Mouse (Mus musculus): ENCODE results near the gene Ahsg.

Ahsg gene

DNA sequence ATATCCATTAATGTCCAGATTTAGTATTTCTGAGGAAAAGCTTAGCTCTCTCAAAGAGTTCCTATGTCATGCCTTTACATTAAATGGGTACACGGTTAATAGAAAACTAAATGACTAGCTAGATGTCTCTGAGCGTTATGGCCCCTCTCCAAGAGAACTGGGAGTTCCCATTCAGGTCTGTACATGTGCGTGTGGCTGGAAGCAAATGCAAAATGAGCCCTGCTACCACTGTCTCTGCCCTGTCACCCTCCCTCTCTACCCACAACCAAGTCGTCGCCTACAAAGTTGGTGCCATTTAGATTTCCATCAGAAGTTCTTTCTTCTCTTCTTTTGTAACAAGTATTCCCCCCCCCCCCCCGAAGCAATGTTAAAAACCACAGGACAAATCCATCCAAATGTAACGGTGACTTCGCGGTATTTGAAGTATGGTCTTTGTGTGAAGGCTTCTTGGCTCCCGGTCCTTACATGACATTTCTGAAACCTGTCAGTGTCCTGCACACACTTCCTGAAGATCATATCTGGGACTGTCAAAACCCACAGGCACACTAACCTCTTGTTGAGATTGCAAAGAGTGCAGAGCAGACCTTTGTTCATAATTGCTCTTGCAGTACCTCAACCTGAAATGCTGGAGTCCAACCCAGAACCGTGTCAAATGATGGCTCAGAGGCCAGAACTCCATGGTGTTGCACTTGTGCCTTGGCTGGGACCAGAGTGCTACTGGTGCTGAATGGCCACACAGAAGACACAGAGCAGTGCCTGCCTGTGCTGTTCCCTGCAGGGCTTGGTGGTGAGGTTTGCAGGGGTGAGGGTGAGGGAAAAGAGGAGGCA is at the start of gene Ahsg:
Ahsg (plus strand) TSS at position 595 of the 828 bp plus-strand sequence.
- DNase-seq: no peak

DNA sequence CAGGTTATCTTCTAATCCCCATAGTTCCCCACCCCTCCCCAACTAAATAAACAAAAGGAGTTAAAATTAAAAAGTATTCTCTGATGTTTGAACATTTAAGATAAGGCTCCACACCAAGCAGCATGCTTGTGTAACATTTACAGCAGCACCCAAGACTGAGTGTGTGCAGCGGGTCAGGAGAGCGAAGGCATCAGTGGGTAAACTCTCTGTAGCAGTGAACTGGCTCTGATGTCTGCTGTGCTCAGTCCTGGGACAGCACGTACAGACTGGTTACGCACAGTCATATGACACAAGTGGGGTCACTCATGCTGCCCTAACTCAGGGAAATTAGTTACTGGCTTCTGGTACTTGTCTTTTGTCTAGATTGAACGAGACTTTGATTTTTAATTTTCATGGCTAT is 48.2 kb upstream of the Ahsg start:
- DNase-seq: no peak

DNA sequence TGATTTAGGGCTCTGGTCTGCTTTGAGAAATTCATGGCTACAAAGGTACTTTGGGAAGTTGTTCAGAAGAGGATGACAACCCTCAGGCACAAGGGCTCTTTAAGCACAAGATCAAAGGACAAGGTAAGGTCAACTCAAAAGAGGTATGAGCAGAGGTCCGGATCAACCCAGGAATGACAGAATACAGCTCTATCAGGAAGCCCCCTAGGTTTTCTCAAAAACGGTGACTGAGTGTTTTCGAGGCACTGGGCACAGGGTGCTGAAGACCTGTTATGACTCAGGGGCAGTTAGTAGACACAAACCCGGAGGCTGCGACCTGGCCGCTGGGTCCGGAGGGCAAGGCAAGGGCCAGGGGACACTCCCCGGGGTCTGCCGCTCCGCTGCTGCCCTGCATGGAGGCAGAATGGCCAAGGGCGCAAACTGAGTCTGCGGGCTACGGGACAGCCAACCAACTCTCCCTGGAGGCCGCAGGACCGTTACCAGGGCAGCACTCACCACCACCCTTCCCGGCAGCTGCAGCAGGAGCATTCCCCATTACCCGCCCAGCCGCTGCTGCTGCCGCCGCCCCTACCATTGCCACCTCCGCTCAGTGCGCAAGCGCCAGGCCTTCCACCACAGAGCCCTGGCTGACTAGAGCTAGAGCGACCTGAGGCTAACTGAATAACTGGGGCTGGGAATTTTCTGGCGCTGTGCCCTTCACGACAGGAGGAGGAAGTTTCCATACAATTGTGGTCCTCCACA is 46.8 kb upstream of the Ahsg start:
- peak; percentile 77 for DNase-seq

DNA sequence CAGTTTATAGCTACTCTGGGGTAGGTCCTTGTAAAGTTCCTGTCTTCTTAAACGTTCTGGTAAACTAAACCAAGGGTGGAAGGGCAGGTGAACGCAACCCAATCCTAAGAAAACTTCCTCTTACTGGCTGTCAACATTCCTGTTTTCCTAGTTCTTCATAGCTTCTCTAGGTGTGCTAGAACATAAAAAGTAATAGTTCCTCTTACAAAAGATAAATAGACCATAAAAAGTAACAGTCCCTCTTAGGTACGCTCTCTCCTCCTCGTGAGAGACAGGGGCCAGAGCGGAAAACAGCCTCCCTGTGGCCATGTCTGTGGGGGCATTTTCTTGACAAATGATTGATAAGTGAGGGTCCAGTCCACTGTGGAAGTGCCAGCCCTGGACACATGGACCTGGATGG is 46.2 kb upstream of the Ahsg start:
- DNase-seq: no peak

DNA sequence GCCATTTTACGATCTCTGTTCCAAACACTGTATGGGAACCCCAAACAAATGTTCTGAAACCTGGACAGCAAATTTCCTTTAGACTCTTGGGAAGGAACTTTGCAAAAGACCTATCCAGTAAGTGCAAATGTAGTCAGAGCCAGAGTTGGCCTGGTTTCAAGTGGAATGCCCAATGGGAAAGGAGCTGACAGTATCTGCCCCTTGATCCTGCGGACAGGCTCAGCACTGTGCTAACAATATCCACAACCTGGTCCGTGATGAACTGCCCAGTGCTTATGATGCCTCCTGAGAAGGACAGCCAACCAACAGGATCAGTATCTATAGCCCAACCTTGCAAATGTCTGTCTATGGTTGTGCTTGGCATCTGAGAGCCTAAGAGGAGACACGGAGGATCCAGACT is 45.6 kb upstream of the Ahsg start:
- DNase-seq: no peak

DNA sequence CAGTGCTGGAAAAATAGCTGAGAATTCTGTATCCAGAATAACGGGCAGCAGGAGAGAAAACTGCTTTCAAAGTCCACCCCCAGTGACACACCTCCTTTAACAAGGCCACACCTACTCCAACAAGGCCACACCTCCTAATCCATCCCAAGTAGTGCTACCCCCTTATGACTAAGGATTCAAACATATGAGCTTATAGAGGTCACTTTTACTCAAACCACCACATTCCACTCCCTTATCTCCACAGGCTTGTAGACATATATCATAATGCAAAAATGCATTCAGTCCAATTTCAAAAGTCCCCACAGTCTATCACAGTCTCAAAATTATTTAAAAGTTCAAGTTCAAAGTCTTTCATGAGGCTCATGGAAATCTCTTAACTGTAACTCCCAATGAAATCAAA is 43.4 kb upstream of the Ahsg start:
- DNase-seq: no peak

DNA sequence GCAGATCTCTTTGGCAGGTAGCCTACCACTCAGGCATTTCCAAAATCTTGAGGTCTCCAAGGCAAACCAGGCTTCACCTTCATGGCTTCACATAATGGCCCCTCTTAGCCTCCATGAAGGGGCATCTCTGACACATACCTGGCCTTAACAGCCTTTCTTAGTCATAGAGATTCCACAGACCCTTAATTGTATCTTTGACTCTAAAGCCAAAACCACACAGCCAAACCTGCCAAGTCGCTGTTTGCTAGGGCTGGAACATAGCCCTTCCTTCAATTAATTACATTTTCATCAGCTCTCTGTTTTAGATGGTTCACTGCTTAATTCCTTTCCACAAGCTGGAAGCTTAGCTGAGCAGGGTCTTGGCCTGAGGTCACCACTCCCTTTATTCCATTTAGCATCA is 42.7 kb upstream of the Ahsg start:
- DNase-seq: no peak

DNA sequence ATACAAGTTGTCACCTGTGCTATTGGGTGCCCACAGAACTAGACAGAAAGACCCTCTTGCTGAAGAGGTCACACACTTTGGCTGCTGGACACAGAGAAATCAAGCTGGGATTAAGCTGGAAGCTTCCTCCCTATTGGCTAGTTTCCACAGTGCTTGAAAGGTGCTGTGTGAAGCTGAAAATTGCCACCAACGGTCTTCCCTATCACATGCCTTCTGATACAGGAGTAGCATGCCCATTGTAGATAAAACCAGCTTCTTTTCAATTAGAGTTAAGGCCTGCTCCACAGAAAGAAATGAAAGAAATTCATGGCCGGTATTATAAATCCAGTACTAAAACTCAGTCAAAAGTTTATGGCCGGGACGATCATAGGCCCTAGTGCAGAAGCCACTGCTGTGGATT is 38.4 kb upstream of the Ahsg start:
- no peak for DNase-seq

DNA sequence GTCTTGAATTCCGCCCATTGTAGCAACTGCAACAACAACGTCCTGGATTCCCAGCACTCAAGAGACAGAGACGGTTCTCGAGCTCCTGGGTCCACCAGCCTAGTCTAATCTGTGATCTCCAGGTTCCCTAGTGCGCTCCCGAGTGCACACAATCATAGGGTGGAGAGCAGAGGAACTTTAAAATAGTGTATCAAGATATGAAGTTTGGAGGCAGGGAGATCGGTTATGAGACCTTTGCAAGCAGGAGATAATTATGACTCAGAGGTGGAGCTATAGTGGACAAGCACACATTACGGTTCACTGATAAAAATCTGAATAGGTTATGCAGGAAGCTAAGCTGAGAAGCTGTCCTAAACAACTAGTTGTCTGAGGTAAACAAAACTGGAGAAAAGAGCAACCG is 34.3 kb upstream of the Ahsg start:
- DNase-seq: no peak

DNA sequence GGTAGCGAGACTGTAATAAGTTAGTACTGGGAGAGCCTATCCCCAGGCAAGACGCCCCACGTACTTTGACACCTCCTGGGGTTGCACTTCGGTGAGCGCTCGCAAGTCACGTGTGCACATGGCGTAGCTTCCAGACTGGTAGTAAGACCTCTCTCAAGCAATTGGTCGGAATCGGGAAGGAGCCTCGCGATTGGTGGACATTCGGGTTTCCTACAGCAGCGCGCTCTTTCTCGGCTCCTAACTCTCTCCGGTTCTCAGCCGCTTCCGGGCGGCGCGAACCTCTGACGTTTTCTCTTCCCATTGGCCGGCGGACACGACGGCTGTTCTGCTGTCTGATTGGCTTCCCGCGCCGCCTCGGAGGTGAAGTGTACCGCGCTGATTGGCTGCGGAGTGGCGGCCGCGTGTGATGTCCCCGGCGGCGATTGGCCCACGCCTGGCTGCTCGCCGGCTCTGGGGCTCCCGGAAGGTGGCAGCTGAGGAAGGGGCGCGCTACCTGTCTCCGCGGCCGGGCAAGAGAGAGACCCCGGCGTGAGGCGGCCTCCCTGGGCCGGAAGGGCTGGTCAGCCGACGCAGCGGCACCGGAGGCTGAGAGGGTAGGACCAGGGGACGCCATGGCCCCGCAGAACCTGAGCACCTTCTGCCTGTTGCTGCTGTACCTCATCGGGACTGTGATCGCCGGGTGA is 33.5 kb upstream of the Ahsg start, which contains the start of the genes Tbccd1 and Dnajb11:
Tbccd1 (minus strand) TSS at position 239 of the 683 bp plus-strand sequence.
Dnajb11 (plus strand) TSS at position 415 of the 683 bp plus-strand sequence.
- DNase-seq: peak; percentile 100

DNA sequence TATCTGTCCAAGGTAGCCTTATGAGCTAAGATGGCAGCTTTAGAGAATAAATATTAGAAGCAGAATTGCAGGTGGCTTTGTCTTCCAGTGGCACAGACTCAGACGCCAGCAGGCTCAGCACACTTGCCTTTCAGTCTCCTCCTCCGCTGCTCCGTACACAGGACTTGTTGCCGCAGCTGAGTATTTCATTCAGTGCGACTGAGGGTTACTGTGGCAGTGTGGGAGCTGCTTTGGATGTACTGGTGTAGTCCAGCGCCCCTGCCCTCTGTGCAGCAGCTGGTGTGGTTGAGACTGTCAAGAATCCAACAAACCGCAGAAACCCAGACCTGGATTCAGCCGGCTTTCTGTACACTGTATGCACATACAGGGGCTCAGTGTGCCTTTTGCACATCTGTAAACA is 18.7 kb upstream of the Ahsg start:
- DNase-seq: no peak

DNA sequence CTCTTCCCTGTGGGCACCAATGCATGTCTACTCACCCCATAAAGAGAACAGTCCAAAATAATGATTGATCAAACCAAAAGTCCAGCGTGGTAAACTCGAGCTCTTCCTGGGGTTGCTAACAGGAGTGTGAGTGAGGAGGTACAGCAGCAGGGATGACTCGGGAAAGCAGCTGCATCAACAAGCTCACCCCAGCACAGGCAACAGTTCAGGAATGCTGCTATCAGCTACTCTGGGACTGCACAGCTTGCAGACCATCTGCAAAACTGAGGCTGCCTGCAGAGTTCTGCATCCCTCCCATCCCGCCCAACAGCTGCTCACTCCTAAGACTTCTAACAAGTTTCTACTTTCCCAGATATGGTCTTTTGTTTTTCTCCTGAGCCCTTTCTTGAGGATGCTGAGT is 17.7 kb upstream of the Ahsg start:
- no peak for DNase-seq

DNA sequence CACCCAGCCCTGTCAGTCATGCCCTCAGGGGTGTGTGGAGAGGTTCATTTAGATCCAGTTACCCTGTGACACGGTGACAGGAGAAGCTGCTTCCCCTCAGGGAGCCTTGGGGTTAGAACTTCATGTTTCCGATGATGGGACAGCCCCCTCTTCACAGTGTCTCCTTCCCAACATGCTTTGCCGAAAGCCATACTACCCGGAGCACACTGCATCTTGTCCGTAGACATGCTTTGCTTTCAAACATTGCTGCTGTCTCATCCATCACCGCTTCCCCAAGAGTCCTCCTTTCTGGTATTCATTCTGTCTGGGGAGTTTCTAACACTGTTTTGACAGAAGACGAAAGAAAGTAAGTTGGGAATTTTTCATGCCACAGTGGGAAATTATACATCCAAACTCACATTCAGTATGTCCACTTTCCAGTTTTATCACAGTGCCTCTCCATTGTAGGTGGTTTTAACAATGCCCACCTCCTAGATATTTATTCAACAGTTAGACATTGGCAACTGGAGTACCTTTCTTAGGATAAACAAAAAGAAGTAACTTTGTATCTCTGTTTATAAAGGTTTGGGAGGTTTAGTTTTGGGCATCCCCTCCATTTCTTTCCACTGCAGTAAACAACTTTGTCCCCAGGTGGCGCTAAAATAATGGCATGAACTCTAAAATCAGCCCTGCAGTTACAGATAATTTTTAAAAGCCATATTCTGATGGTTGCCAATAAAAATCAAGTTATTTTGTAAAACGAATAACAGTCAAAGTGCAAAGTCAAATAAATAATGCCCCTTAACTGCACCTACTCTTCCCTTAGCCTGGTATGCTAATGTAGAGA is 14.6 kb upstream of the Ahsg start:
- DNase-seq: no peak

DNA sequence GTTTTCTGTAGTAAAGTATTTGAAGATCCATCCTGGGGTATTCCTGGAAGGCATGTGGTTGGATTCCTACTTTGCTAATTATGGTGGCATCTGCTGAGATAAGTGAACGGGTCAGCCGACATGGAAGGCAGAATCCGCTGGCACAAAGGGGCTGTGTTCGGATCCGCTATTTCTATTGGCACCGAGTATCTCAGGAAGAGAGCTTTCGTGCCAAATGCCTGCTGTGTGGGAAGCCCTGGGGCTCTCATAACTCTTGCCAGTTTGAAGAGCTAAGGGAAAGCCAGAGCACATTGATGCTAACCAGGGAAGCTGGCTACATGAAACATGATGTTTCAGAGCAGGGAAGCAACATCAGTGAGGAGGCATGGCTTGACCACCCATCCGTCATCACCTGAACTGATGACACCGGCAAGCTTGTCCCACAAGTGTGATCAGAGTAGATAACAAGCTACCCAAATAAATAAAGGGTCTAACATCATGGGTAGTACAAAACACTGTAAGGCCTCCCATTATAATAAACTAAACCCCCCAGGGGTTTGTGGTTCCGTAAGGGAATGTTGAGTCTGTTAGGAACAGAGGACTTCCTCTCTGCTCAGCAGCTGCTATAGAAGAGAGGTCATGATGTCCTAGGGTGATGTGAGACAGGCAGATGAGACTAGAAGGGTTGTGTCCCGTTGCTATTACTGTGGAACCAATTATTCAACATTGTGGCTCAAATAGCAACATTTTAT is 13.3 kb upstream of the Ahsg start:
- no peak for DNase-seq

DNA sequence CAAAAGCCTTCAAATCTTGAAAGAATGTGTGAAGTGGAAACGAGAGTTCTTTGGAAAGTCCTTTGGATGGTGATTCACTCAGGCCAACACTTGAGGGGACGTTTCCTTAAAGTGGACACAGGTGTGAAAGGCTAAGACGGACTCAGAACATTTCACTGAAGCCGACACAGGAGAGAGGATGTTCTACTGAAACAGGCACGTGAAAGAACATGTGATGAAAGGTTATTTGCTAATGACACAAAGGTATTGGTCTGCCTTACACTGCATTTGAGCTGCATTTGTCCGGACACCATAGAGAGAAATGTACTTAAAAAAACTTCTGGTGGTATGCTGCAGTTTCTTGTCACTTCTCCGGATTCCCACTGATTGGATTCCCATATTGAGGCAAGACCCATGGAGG is 12.4 kb upstream of the Ahsg start:
- DNase-seq: no peak

DNA sequence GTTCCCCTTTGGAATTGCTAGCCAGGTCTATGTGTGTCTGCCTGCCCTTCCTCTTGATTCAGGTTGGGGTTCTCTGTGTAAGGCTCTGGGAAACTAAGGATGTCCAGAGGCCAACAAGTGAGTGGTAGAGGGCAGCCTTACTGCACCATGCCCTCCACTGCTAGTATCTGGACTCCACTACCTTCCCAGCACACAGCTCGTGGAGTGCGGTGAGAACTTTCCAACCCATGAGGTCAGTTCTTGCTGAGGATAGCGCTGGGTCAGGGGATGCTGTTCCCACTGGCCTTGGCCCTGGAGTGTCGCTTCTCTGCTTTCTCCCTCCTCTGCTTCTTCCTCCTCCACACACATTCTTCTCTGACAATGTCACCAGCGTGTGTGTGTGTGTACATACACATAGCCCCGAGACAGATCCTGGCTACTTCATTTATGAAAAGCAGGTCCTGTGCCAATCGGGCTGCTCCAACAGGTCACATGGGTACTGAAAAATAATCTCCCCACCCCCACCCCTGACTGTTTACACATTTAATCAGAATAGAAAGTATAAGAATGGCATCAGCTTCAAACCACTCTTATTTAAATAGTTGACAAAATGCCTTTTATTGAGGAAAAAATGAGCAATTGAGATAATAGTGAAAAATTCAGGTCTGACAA is 11.0 kb upstream of the Ahsg start:
- DNase-seq: no peak

DNA sequence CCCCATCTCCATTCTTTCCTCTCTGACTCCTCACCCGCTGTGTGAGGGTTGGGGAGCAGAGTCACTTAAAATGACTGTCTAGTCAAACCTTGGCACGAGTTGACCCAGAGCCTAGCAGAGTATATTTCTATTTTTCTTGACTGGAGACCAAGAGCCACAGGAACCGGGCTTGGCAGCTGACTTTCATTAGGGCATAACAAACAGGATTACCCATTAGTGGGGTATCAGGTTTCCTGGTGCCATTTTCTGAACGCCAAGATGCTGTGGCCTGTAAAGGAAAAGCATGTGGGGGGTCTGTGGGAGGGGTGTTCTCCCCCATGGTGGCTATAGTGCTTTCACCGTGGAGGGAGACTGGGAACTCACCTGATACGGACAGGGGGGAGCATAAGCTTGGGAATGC is 10.2 kb upstream of the Ahsg start:
- no peak for DNase-seq

DNA sequence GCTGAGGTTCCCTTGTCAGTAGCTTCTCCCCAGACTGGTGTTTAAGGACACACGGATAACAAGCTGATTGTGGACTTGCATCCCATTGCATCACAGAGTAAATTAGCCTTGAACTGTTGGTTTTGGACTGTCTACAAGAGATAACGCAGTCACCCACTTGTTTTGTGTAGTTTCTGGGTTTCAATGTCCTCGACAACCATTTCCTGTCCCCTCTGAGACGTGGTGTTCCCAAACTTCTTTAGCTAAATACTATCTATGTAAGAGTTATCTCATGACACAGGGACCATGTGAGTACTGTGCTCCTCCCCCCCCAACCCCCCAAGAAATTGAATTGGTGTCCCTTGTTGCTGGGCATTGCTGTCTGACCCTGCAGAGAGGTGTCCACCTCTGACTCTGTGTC is 9.6 kb upstream of the Ahsg start:
- DNase-seq: no peak

DNA sequence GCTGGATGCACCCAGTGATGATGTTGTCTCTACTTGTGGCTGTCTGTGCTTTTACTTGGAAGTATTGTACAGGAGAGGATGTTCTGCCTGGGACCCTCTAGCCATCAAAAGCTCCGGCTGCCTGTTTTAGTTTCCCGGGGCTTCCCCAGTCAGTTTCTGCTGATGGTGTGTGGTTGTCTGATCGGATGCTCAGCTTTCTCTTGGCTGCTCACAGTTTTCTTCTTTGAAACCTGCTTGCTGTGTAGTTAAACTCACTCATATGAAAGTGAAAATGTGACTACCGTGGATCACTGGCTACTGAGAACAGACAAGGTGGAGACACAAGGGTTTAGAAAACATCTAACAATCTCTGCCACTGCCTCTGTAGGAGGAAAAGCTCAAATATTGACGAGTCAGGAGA is 7.6 kb upstream of the Ahsg start:
- DNase-seq: no peak

DNA sequence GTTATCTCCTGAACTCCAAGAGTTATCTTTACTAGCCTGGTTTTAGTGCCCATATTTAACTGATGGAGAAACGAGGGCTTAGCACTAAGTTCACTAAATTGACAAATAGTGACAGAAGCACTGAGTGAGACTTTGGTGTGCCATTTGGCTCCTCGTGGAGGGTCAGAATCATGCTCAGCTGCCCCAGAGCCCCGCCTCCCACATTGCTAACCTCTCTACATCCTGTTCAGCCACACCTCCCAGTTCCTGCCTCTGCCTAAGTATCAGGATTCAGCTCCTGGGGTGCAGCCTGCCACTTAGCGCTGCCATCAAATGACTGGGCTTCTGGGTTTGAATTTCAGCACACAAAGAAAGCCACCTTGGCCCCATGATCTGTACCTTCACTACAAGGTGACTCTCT is 5.7 kb upstream of the Ahsg start:
- DNase-seq: no peak

DNA sequence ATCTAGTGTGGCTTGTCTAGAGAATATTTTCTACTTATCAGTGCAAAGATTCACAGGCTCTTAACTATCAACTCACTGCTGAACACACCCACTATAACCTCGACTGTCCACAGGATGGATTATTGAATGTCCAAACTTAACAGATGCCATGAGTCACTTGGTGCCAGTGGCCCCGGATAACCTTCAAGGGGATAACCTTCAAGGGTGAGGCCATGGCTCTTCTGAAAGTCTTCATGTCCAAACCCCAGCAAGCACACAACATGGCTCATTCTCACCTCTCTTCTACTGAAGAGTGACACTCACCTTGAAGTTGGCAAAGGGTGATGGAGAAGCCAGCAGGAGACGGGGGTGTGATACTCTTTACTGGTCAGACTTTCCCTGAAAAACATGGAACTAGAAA is 4.4 kb upstream of the Ahsg start:
- DNase-seq: no peak

DNA sequence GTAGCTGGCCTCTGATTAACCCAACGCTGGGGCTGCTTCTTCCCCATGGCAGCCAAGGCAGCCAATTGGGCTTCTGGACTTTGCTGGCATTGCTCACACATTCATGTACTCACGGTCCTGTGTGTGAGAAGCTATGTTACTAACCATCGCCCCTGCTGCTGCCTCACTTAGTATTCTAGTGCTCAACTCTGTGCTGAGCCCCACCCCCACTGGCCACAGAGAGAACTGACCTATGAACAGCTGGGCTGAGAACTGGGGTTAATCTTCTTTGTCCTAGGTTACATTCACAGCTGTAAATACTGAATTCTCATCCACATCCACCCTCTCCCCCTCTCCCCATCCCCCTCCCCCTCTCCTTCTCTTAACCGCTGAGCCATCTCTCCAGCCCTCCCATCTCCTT is 2.2 kb upstream of the Ahsg start:
- no peak for DNase-seq
